In the genomic region with DNA sequence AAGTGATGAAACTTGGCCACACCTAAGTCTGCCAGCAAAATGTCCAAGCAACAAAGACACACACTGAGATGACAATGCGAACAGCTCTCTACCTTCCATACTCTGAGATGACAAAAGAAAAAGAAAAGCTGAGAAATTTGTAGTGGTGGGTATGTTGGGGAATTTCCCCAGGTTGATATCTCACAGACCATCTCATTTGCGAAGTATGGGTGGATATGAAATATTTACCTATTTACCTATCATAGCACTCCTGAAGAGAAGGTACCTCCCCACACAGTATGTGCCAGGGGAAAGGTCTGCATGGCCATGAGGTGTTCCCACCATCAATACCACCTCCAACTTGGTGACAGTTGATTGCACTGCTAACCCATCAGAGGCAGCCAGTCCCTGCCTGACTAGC, we compare ENCODE assay signal across 21 mouse cellular contexts.
"Had no signal": no experiment of that assay in that cellular context is flagged by ENCODE, and none has a peak within 500 bp of the region (broad histone marks: within the 10 kb centered on the region; RNA-seq: fewer than 3 reads in every experiment).

No protein-coding gene starts in this region.

- DNase-seq: heart, postnatal 10 days; heart, postnatal 14 days; heart, postnatal 36 days; heart, postnatal 4 days; kidney, adult 11 months; kidney, adult 18-20 months; kidney, adult 2 months; kidney, adult 8-10 months; kidney, adult 9 months; kidney, postnatal 10 days; kidney, postnatal 14 days; kidney, postnatal 25 days; kidney, postnatal 36 days; kidney, postnatal 4 days; layer of hippocampus, adult 9-11 months; layer of hippocampus, postnatal 36 days had no signal

- ATAC-seq: hindbrain, embryonic 16.5 days; hindbrain, postnatal 0 days; intestine, embryonic 15.5 days; intestine, embryonic 16.5 days; intestine, postnatal 0 days had no signal
